Mouse (Mus musculus): ENCODE measurements around the gene Rundc3b. TPM values are rescaled to one million over a fixed set of nuclear protein-coding genes. Genes with fewer than 3 reads are reported as not detected.

The Rundc3b gene
- 21.7 and 24.3 TPM in 2 replicates for polyA plus RNA-seq (2016; fragmentation: Nextera tagmentation; extraction: Ambion mirVana)

DNA sequence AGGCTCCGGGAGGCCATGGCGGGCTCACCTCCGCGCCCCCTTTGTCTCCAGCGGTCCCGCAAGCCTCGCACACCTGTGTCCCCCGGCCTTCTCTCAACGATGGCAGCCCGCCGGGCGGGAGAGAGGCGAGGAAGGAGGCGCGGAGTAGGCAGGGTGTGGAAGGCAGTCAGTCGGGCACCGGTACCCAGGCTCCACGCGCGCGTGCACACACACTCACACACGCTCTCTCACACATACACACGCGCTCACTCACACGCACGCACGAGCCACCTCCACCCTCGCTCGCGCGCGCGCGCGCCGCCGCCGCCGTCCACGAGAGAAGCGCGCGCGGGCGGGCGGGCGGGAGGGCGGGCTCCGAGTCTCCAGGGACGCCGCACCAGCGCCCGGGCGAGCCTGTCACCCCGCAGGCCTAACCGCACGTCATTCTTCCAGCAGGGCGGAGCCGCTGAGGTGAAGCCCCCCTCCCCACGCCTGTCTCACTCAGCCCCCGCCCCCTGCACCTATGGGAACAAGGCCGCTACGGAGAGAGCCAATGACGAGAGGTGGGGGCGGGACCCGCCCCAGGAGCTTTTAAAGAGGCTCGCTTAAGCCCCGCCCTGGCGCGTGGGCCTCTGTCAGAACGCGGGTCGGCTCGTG, at the start of gene Rundc3b:
TSS of gene Rundc3b (minus strand) at position 357 of the 636 bp plus-strand sequence.
- Histone ChIP-seq H3K4me2 (replicated peaks) (peak within 1 kb of the TSS; percentile 83), H3K9me3 (no peaks in the 10 kb centered on the region), H3K27me3 (peaks cover 7% of the 10 kb centered on the region; the same call in 1 of the 2 replicates), H3K36me3 (no peaks in the 10 kb centered on the region), H3K4me3 (peak within 1 kb of the TSS; percentile 91), H3K27ac (replicated peaks) (peak within 1 kb of the TSS; percentile 86), H3K9ac (replicated peaks) (peak within 1 kb of the TSS; percentile 84), H3K4me1 (0 out of 2 replicates have a peak, but pooled peaks cover 4% of the 10 kb centered on the region)
- peak; percentile 98 for ATAC-seq (ENCODE audit: low FRiP score, low read depth)
- 0% methylated on average over 50 of the region's 74 CpGs for WGBS

DNA sequence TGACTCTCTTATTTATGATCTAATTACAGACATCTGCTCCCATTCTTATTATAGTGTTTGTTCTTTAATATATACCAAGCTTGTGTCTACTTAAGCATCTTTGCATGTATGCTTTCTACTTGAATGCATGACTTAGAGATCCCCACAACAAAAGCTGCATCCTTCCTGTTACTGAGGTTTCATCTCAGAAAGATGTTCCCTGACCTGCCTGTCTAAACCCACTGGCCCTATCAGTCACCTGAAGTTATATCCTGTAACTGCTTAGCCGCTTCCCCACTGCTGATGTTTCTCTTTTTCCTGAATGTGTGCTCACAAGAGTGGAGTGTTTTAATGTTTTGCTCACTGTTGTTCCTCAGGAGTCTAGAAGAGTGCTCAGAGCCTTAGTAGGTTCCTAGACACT, 46.9 kb upstream of the Rundc3b start:
- no peak overlapping the region for H3K9ac ChIP-seq (replicated peaks)
- no peak overlapping the region for H3K27ac ChIP-seq (replicated peaks)
- no peaks in the 10 kb centered on the region for H3K27me3 ChIP-seq
- no peaks in the 10 kb centered on the region for H3K36me3 ChIP-seq
- no peaks in the 10 kb centered on the region for H3K4me1 ChIP-seq
- H3K4me3 ChIP-seq = no peak overlapping the region
- no peaks in the 10 kb centered on the region for H3K9me3 ChIP-seq
- no peak for ATAC-seq (ENCODE audit: low FRiP score, low read depth)
- 86% methylated on average over 1 of the region's 1 CpGs for WGBS
- H3K4me2 ChIP-seq (replicated peaks) = no peak overlapping the region

GRCm38 (mm10) chr5:8667758-8668474, 45.2 kb upstream of the Rundc3b start:
- no peak overlapping the region for H3K4me2 ChIP-seq (replicated peaks)
- H3K27me3 ChIP-seq = no peaks in the 10 kb centered on the region
- no peaks in the 10 kb centered on the region for H3K36me3 ChIP-seq
- no peaks in the 10 kb centered on the region for H3K4me1 ChIP-seq
- no peak for ATAC-seq (ENCODE audit: low FRiP score, low read depth)
- no peak overlapping the region for H3K27ac ChIP-seq (replicated peaks)
- H3K9me3 ChIP-seq = no peaks in the 10 kb centered on the region
- no peak overlapping the region for H3K4me3 ChIP-seq
- 83% methylated on average over 9 of the region's 9 CpGs for WGBS
- no peak overlapping the region for H3K9ac ChIP-seq (replicated peaks)

GRCm38 (mm10) chr5:8664678-8665077, 41.9 kb upstream of the Rundc3b start:
- no peak for ATAC-seq (ENCODE audit: low FRiP score, low read depth)
- no peaks in the 10 kb centered on the region for H3K36me3 ChIP-seq
- H3K4me1 ChIP-seq = peaks cover 11% of the 10 kb centered on the region
- 0 out of 2 replicates have a peak, but pooled peaks cover 3% of the 10 kb centered on the region for H3K27me3 ChIP-seq
- no peak overlapping the region for H3K9ac ChIP-seq (replicated peaks)
- 86% methylated on average over 3 of the region's 3 CpGs for WGBS
- H3K4me2 ChIP-seq (replicated peaks) = no peak overlapping the region
- no peak overlapping the region for H3K4me3 ChIP-seq
- H3K27ac ChIP-seq (replicated peaks) = no peak overlapping the region
- no peaks in the 10 kb centered on the region for H3K9me3 ChIP-seq

DNA sequence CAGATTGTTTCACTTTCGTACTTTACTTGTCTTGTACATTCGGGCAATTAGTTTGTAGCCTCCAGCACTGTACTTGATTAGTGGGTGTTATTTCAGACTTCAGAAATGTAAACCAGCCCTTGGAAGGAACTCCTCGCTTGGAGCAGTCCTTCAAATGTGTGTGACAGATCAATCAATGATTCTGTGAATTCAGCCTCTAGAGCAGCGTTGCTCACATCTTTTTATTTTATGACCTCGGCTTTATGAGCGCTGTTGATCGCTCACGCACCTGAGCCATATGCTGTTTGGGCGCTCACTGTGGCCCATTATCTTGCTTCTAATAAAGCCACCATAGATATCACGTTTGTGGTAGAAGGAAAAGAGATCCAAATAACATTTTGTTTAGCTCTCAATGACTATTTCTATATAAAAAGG, 38.0 kb upstream of the Rundc3b start:
- H3K36me3 ChIP-seq = no peaks in the 10 kb centered on the region

DNA sequence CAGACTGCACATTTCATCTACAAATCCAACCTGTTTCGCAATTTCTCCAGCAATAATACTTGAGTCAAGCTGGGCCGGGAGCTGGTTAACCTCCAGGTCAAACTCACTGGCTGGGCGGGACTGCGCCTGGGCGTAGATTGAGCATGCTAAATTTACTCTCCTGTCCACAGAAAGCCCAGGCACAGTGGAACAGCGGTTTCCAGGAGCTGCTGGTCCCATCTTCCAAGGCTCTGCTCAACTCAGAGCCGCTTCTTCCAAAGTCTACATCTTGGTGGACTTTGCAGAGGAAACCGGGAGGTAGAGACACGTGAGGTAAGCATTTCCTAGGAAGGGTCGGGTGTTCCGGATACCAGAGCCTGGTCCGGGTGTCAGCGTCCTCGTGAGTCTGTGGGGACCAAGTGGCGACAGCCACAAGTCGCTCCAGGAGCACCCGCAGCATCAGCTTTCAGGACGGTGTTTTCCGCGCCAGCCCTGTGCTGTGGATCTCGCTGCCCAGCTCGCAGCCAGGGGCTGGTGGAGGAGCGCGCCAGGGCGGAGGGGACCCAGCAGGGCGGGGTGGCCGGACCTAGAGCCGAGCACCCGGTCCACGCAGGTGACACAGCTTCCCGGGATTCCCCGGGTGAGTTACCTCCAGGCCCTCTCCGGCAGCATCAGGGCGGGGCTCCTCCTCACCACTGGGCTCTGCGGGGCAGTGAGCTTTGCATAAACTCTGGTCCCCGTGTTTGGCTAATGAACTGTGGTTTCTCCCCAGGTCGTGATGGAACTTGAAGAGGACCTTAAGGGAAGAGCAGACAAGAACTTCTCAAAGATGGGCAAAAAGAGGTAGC, 37.4 kb upstream of the Rundc3b start, which contains the start of gene Abcb1a:
TSS of gene Abcb1a (plus strand) at position 167 of the 827 bp plus-strand sequence.
- Histone ChIP-seq H3K9ac (replicated peaks) (peak within 1 kb of the TSS; percentile 34), H3K4me3 (peak within 1 kb of the TSS; percentile 49), H3K4me1 (peaks cover 11% of the 10 kb centered on the region), H3K27me3 (0 out of 2 replicates have a peak, but pooled peaks cover 4% of the 10 kb centered on the region), H3K9me3 (no peaks in the 10 kb centered on the region), H3K27ac (replicated peaks) (no peak within 1 kb of the TSS), H3K4me2 (replicated peaks) (peak within 1 kb of the TSS; percentile 88), H3K36me3 (no peaks in the 10 kb centered on the region)
- ATAC-seq (ENCODE audit: low FRiP score, low read depth) = peak; percentile 86
- 8% methylated on average over 37 of the region's 37 CpGs for WGBS

More for the DNA sequence above, 38.0 kb upstream of the Rundc3b start:
- H3K4me3 ChIP-seq = peak overlapping the region; percentile 49
- H3K4me1 ChIP-seq = peaks cover 11% of the 10 kb centered on the region
- H3K4me2 ChIP-seq (replicated peaks) = peak overlapping the region; percentile 88
- no peak overlapping the region for H3K27ac ChIP-seq (replicated peaks)
- ATAC-seq (ENCODE audit: low FRiP score, low read depth) = peak; percentile 27
- H3K27me3 ChIP-seq = 0 out of 2 replicates have a peak, but pooled peaks cover 4% of the 10 kb centered on the region
- 80% methylated on average over 10 of the region's 10 CpGs for WGBS
- H3K9ac ChIP-seq (replicated peaks) = no peak overlapping the region
- no peaks in the 10 kb centered on the region for H3K9me3 ChIP-seq

GRCm38 (mm10) chr5:8652085-8652484, 29.3 kb upstream of the Rundc3b start:
- 80% methylated on average over 2 of the region's 2 CpGs for WGBS
- Histone ChIP-seq H3K4me2 (replicated peaks) (no peak overlapping the region), H3K27me3 (no peaks in the 10 kb centered on the region), H3K4me3 (no peak overlapping the region), H3K27ac (replicated peaks) (no peak overlapping the region), H3K36me3 (no peaks in the 10 kb centered on the region), H3K9ac (replicated peaks) (no peak overlapping the region), H3K9me3 (no peaks in the 10 kb centered on the region), H3K4me1 (no peaks in the 10 kb centered on the region)
- ATAC-seq (ENCODE audit: low FRiP score, low read depth) = no peak

DNA sequence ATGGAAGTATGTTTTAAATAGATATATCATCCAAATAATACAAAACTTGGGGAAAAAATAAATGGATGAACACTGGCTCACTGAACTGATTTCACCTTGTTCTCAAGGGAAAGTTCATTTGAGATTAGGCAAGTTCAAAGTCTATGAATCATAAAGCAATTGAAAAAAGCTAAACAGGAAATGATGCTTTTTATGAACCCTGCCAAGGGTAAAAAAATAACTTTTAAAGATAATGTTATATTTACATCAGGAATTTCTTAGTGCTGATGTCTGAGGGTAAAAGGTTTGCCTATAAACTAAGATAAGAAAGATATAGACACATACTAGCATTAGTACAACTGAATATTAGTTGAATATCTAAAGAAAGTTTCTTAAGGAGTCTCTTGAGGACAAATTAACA, 26.0 kb upstream of the Rundc3b start:
- no peak overlapping the region for H3K4me2 ChIP-seq (replicated peaks)
- no peak overlapping the region for H3K27ac ChIP-seq (replicated peaks)
- ATAC-seq (ENCODE audit: low FRiP score, low read depth) = no peak
- H3K4me3 ChIP-seq = no peak overlapping the region
- H3K9me3 ChIP-seq = no peaks in the 10 kb centered on the region
- H3K36me3 ChIP-seq = no peaks in the 10 kb centered on the region
- no peaks in the 10 kb centered on the region for H3K27me3 ChIP-seq
- H3K9ac ChIP-seq (replicated peaks) = no peak overlapping the region
- H3K4me1 ChIP-seq = no peaks in the 10 kb centered on the region

DNA sequence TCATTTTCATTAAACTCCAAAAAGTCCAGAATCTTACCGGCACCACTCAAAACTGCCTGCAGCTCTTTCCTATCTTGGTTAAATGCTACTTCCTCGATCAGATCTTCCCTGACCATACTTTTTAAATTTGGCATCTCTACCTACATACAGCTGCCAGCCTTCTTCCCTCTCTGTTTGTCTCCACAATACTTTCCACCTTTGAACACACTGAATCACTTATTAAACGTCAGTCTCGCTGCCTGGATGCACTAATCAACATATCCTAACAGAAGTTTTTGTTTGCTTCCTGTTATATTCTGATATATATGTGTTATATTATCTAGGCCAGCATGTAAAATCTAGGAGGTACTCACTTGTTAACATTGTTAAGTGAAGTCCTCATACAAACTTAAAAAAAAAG, 25.5 kb upstream of the Rundc3b start:
- Histone ChIP-seq H3K9me3 (no peaks in the 10 kb centered on the region), H3K4me3 (no peak overlapping the region), H3K27ac (replicated peaks) (no peak overlapping the region), H3K9ac (replicated peaks) (no peak overlapping the region), H3K27me3 (no peaks in the 10 kb centered on the region), H3K4me2 (replicated peaks) (no peak overlapping the region), H3K4me1 (no peaks in the 10 kb centered on the region), H3K36me3 (no peaks in the 10 kb centered on the region)
- 82% methylated on average over 4 of the region's 4 CpGs for WGBS
- ATAC-seq (ENCODE audit: low FRiP score, low read depth) = no peak

- no peak overlapping the region for H3K4me3 ChIP-seq
- no peaks in the 10 kb centered on the region for H3K36me3 ChIP-seq
- H3K9me3 ChIP-seq = no peaks in the 10 kb centered on the region
- H3K27me3 ChIP-seq = no peaks in the 10 kb centered on the region
- H3K4me2 ChIP-seq (replicated peaks) = no peak overlapping the region
- ATAC-seq (ENCODE audit: low FRiP score, low read depth) = no peak
- no peak overlapping the region for H3K9ac ChIP-seq (replicated peaks)
- H3K4me1 ChIP-seq = no peaks in the 10 kb centered on the region
- no peak overlapping the region for H3K27ac ChIP-seq (replicated peaks)
Measured at GRCm38 (mm10) chr5:8634489-8634975, 11.8 kb upstream of the Rundc3b start.

DNA sequence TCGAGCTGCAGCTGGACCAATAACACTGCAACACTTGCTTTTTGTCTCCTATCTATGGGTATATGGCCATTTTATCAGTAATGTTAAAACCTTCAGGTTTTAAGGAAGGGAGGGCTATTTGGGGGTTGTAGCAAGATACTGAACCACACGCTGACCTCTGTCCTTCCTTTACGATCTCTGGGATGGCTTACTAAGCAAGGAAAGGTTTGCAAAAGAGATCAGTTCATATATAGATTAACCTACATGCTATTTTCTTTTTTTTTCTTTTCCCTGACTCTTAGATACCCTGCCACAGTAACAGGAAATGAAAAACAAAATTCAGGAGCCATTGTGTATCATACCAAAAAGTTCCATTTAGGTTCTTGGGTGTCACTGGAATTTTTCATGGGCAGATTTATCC, 10.1 kb upstream of the Rundc3b start:
- H3K9me3 ChIP-seq = no peaks in the 10 kb centered on the region
- WGBS = 87% methylated on average over 3 of the region's 3 CpGs
- no peaks in the 10 kb centered on the region for H3K4me1 ChIP-seq

More for the DNA sequence above, 10.1 kb upstream of the Rundc3b start:
- no peak overlapping the region for H3K9ac ChIP-seq (replicated peaks)
- no peaks in the 10 kb centered on the region for H3K27me3 ChIP-seq
- H3K27ac ChIP-seq (replicated peaks) = no peak overlapping the region
- no peaks in the 10 kb centered on the region for H3K36me3 ChIP-seq
- H3K4me3 ChIP-seq = no peak overlapping the region
- H3K4me2 ChIP-seq (replicated peaks) = no peak overlapping the region
- ATAC-seq (ENCODE audit: low FRiP score, low read depth) = no peak

All from midbrain, embryonic 12.5 days (tissue).